Mouse (Mus musculus): Measurements from ENCODE around the gene Selp. TPM values are rescaled to one million over a fixed set of nuclear protein-coding genes. Genes with fewer than 3 reads are reported as not detected.

Gene Selp
- polyA plus RNA-seq, 1 experiment from 2014 or later, result not detected

DNA sequence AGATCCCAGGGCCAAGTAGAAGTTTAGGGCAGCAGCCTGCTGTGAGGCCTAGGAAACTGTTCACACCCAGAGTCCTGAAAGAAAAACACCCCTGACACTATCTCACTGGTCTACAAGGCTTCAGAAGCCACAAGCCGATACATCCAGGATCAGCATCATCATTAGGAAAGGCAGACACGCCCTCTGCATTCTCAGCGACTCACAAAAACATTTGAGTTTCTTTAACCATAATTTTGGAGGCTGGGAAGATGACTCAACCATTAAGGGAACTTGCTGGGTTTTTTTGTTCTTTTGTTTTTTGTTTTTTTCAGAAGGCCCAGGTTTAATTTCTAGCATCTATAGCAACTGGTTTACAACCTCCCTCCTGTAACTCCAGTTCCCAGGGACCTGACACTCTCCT is 8.8 kb downstream of the Selp start:
- H3K4me1 ChIP-seq (ENCODE audit: control insufficient read depth, insufficient read depth, low read length), result no peaks in the 10 kb centered on the region
- no peak overlapping the region for H3K27ac ChIP-seq (ENCODE audit: low read length)
- no peaks in the 10 kb centered on the region for H3K36me3 ChIP-seq (ENCODE audit: control insufficient read depth, insufficient read depth, low read length)
- no peak overlapping the region for H3K4me2 ChIP-seq (replicated peaks; ENCODE audit: low read depth, low read length)
- no peak overlapping the region for H3K4me3 ChIP-seq (ENCODE audit: low read depth, low read length)
- H3K9me3 ChIP-seq (ENCODE audit: control insufficient read depth, low read depth, low read length), result no peaks in the 10 kb centered on the region
- ATAC-seq (ENCODE audit: insufficient number of reproducible peaks, insufficient read depth, low FRiP score, low read depth), result no peak
- H3K9ac ChIP-seq (replicated peaks; ENCODE audit: low read depth, low read length), result no peak overlapping the region
- no peaks in the 10 kb centered on the region for H3K27me3 ChIP-seq (ENCODE audit: control insufficient read depth, insufficient read depth, low read length)
- WGBS, result 58% methylated on average over 3 of the region's 3 CpGs

DNA sequence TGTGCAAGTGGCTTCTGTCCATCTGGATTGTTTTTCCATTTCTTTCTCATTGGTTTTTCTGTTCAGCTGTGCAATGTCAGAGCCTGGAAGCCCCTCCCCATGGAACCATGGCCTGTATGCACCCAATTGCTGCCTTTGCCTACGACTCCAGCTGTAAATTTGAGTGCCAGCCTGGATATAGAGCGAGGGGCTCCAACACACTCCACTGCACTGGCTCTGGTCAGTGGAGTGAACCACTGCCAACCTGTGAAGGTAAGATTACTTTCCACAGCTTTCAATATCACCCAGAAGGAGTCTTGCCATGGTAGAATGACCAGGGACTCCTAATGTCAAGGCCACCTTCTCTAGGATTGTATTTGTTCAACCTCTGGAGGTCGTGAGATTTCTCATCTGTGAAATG is 14.9 kb downstream of the Selp start:
- H3K4me3 ChIP-seq (ENCODE audit: low read depth, low read length), result no peak overlapping the region
- ATAC-seq (ENCODE audit: insufficient number of reproducible peaks, insufficient read depth, low FRiP score, low read depth), result no peak
- H3K9me3 ChIP-seq (ENCODE audit: control insufficient read depth, low read depth, low read length), result no peaks in the 10 kb centered on the region
- H3K4me1 ChIP-seq (ENCODE audit: control insufficient read depth, insufficient read depth, low read length), result no peaks in the 10 kb centered on the region
- H3K4me2 ChIP-seq (replicated peaks; ENCODE audit: low read depth, low read length), result no peak overlapping the region
- H3K36me3 ChIP-seq (ENCODE audit: control insufficient read depth, insufficient read depth, low read length), result no peaks in the 10 kb centered on the region
- 64% methylated on average over 3 of the region's 3 CpGs for WGBS
- no peaks in the 10 kb centered on the region for H3K27me3 ChIP-seq (ENCODE audit: control insufficient read depth, insufficient read depth, low read length)
- H3K27ac ChIP-seq (ENCODE audit: low read length), result no peak overlapping the region
- H3K9ac ChIP-seq (replicated peaks; ENCODE audit: low read depth, low read length), result no peak overlapping the region

DNA sequence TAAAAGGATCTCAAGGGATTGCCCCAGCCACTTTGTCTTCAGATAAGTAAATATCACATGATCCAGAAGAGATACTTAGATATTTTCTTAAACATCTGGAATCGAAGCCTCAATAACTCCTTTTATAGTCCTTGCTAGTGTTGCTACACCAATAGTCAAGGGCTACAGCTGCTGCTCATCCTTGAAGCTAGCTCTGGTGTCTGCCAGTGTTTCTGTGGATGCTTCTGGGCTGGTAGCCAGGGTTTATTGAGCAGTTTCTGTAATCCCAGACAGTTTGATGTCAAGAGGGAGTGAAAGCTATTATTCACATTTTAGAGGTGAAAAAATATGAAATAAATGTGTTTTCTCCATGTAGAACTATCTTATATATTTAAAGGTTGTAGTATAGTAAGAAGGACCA is 17.5 kb downstream of the Selp start:
- no peak overlapping the region for H3K4me3 ChIP-seq (ENCODE audit: low read depth, low read length)
- H3K9ac ChIP-seq (replicated peaks; ENCODE audit: low read depth, low read length), result no peak overlapping the region
- H3K4me2 ChIP-seq (replicated peaks; ENCODE audit: low read depth, low read length), result no peak overlapping the region
- H3K9me3 ChIP-seq (ENCODE audit: control insufficient read depth, low read depth, low read length), result no peaks in the 10 kb centered on the region
- no peaks in the 10 kb centered on the region for H3K27me3 ChIP-seq (ENCODE audit: control insufficient read depth, insufficient read depth, low read length)
- WGBS, result 70% methylated on average over 1 of the region's 1 CpGs
- no peaks in the 10 kb centered on the region for H3K36me3 ChIP-seq (ENCODE audit: control insufficient read depth, insufficient read depth, low read length)
- H3K4me1 ChIP-seq (ENCODE audit: control insufficient read depth, insufficient read depth, low read length), result no peaks in the 10 kb centered on the region
- no peak overlapping the region for H3K27ac ChIP-seq (ENCODE audit: low read length)
- ATAC-seq (ENCODE audit: insufficient number of reproducible peaks, insufficient read depth, low FRiP score, low read depth), result no peak

DNA sequence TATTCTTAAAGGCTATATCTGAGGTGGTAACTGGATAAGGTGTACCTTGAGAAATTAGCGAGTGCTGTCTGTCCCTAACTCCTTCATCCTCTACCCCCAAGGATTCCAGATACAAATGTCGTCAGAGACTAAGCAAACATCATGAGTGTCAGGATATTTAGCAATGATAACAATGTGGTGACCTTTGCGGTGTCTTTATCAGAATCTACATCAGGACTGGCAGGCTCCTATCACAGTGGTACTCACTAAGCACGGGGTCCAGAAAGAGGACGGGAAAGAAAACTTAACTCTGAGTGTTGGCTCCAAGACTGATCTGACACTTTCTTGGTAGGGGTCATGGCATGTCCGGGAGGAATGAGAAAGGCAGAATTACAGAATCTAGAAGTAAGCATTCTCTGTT is 19.0 kb downstream of the Selp start:
- no peak for ATAC-seq (ENCODE audit: insufficient number of reproducible peaks, insufficient read depth, low FRiP score, low read depth)
- H3K9me3 ChIP-seq (ENCODE audit: control insufficient read depth, low read depth, low read length), result no peaks in the 10 kb centered on the region
- 60% methylated on average over 6 of the region's 6 CpGs for WGBS
- no peaks in the 10 kb centered on the region for H3K27me3 ChIP-seq (ENCODE audit: control insufficient read depth, insufficient read depth, low read length)
- H3K36me3 ChIP-seq (ENCODE audit: control insufficient read depth, insufficient read depth, low read length), result no peaks in the 10 kb centered on the region
- no peak overlapping the region for H3K4me2 ChIP-seq (replicated peaks; ENCODE audit: low read depth, low read length)
- no peak overlapping the region for H3K4me3 ChIP-seq (ENCODE audit: low read depth, low read length)
- H3K9ac ChIP-seq (replicated peaks; ENCODE audit: low read depth, low read length), result no peak overlapping the region
- H3K27ac ChIP-seq (ENCODE audit: low read length), result no peak overlapping the region
- H3K4me1 ChIP-seq (ENCODE audit: control insufficient read depth, insufficient read depth, low read length), result no peaks in the 10 kb centered on the region

DNA sequence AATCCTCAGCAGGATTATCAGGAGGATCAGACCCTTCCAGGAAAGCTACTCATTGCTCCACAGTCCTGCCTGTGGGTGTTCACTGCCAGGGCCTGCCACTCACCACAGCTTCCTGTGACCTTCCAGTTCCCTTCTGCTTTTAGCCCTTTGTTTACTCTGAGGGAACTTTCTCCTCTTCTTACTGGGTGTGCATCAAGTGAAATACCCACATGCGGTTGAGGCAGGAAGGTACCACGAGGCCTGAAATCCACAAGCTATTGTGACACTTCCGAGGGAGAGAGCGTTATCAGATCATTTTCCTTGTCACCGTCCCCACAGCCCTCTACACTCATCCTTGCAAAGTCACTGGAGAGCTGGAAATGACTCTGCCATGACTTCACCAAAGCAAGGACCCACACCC is 20.3 kb downstream of the Selp start:
- H3K27ac ChIP-seq (ENCODE audit: low read length), result no peak overlapping the region
- no peaks in the 10 kb centered on the region for H3K36me3 ChIP-seq (ENCODE audit: control insufficient read depth, insufficient read depth, low read length)
- H3K4me3 ChIP-seq (ENCODE audit: low read depth, low read length), result no peak overlapping the region
- no peak overlapping the region for H3K4me2 ChIP-seq (replicated peaks; ENCODE audit: low read depth, low read length)
- whole genome bisulfite sequencing, result 53% methylated on average over 5 of the region's 5 CpGs
- no peak for ATAC-seq (ENCODE audit: insufficient number of reproducible peaks, insufficient read depth, low FRiP score, low read depth)
- no peaks in the 10 kb centered on the region for H3K27me3 ChIP-seq (ENCODE audit: control insufficient read depth, insufficient read depth, low read length)
- no peaks in the 10 kb centered on the region for H3K9me3 ChIP-seq (ENCODE audit: control insufficient read depth, low read depth, low read length)
- no peak overlapping the region for H3K9ac ChIP-seq (replicated peaks; ENCODE audit: low read depth, low read length)
- no peaks in the 10 kb centered on the region for H3K4me1 ChIP-seq (ENCODE audit: control insufficient read depth, insufficient read depth, low read length)

DNA sequence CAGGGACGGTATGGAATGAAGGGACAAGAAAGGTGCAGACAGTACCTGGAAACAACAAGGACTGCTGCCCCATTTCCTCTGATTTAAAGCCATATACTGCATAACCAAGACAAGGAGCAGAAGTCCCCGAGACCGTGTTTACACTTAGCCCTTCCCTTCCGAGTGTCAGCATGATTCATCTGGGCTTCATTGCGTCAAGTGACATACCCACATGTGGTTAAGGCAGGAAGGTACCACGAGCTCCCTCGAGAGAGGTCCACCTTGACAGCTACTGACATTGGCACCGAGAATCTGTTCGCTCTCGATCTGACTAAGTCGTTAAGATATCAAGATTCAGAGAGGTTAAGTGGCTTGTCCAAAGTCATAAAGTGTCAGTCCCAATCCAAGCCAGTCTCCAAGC is 20.9 kb downstream of the Selp start:
- Histone ChIP-seq H3K4me2 (replicated peaks; ENCODE audit: low read depth, low read length) (no peak overlapping the region), H3K9ac (replicated peaks; ENCODE audit: low read depth, low read length) (no peak overlapping the region), H3K4me3 (ENCODE audit: low read depth, low read length) (no peak overlapping the region), H3K36me3 (ENCODE audit: control insufficient read depth, insufficient read depth, low read length) (no peaks in the 10 kb centered on the region), H3K27me3 (ENCODE audit: control insufficient read depth, insufficient read depth, low read length) (no peaks in the 10 kb centered on the region), H3K9me3 (ENCODE audit: control insufficient read depth, low read depth, low read length) (no peaks in the 10 kb centered on the region), H3K4me1 (ENCODE audit: control insufficient read depth, insufficient read depth, low read length) (no peaks in the 10 kb centered on the region), H3K27ac (ENCODE audit: low read length) (no peak overlapping the region)
- ATAC-seq (ENCODE audit: insufficient number of reproducible peaks, insufficient read depth, low FRiP score, low read depth), result no peak
- WGBS, result 44% methylated on average over 11 of the region's 11 CpGs

DNA sequence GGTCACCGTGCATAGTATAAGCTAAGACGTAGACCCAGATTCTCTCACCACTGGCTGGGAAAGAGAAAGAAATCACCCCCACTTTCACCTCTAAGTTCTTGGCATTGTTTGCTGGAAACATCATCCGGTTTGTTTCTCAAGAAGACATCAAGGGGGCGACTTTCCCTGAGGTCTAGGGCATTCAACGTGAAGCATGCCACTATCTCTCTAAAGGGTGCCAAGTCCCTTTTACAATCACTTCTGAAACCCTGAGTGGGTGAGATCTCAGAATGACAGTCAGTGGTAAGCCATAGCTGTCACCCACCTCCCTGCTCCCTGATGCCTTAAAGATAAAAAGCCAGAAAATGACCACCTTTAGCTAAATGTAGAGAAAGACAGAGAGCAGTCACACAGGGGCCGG is 21.6 kb downstream of the Selp start:
- no peak overlapping the region for H3K4me3 ChIP-seq (ENCODE audit: low read depth, low read length)
- 59% methylated on average over 6 of the region's 6 CpGs for WGBS
- no peaks in the 10 kb centered on the region for H3K4me1 ChIP-seq (ENCODE audit: control insufficient read depth, insufficient read depth, low read length)
- H3K27me3 ChIP-seq (ENCODE audit: control insufficient read depth, insufficient read depth, low read length), result no peaks in the 10 kb centered on the region
- H3K36me3 ChIP-seq (ENCODE audit: control insufficient read depth, insufficient read depth, low read length), result no peaks in the 10 kb centered on the region
- no peak overlapping the region for H3K4me2 ChIP-seq (replicated peaks; ENCODE audit: low read depth, low read length)
- no peak overlapping the region for H3K9ac ChIP-seq (replicated peaks; ENCODE audit: low read depth, low read length)
- H3K9me3 ChIP-seq (ENCODE audit: control insufficient read depth, low read depth, low read length), result no peaks in the 10 kb centered on the region
- H3K27ac ChIP-seq (ENCODE audit: low read length), result no peak overlapping the region
- ATAC-seq (ENCODE audit: insufficient number of reproducible peaks, insufficient read depth, low FRiP score, low read depth), result no peak

DNA sequence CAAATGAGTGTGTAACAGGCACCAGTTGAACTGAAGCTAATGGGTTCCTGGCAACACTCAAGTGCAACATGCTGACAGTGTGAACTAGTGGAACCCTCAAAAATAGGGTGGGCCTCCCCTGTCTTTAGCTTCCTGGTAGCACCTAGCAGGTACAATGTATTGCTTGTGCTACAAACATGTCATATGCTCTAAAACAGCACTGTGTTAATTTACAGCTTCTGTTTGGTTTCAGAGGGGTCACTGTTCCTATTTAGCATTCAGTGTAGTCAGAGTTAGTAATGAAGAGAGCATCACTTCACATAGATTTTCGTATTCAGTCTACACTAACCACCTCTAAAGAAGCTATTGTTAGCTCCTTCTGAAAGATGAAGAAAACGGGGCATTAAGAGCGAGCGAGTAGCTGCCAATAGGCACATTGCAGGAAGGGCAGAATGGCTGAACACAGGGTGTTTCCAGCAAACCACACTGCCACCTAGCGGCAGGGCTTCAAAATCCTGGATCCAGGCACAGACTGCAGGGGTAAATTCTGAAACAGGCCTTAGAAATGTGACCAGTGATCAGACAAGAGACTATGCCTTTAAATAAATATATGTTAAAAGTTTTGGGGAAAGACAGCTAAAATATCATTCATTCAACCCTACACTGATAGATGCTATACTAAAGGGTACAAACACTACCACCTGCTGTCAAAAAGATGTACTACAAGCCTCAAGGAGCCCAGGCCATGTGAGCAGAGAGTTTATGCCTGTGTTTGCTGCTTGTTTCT is 23.5 kb downstream of the Selp start:
- Histone ChIP-seq H3K27me3 (ENCODE audit: control insufficient read depth, insufficient read depth, low read length) (no peaks in the 10 kb centered on the region), H3K4me2 (replicated peaks; ENCODE audit: low read depth, low read length) (no peak overlapping the region; the same call in 1 of the 2 replicates), H3K9me3 (ENCODE audit: control insufficient read depth, low read depth, low read length) (no peaks in the 10 kb centered on the region), H3K9ac (replicated peaks; ENCODE audit: low read depth, low read length) (no peak overlapping the region), H3K27ac (ENCODE audit: low read length) (no peak overlapping the region), H3K4me1 (ENCODE audit: control insufficient read depth, insufficient read depth, low read length) (no peaks in the 10 kb centered on the region), H3K36me3 (ENCODE audit: control insufficient read depth, insufficient read depth, low read length) (no peaks in the 10 kb centered on the region), H3K4me3 (ENCODE audit: low read depth, low read length) (no peak overlapping the region)
- peak; percentile 56; the same call in 1 of the 2 replicates for ATAC-seq (ENCODE audit: insufficient number of reproducible peaks, insufficient read depth, low FRiP score, low read depth)
- 6% methylated on average over 5 of the region's 5 CpGs for WGBS

DNA sequence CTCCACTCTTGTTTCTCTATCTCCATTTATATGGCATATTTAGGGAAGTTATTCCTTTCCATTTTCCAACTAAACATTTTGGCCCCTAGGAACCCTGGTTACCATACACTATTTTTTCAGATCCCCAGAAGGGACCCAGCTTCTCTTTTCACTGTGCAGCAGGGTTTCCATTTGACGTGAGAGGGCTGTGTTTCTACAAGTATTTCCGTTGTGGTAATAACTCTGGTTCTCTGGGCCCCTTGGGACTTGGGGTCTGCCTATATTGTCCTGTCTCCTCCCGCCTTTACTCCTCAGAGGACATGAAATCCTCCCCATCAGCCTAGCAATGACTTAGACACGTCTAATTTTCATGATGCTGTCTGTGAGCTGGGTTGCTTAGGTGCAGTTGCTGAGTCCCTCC is 24.4 kb downstream of the Selp start:
- H3K4me3 ChIP-seq (ENCODE audit: low read depth, low read length), result no peak overlapping the region
- 69% methylated on average over 4 of the region's 4 CpGs for WGBS
- no peak for ATAC-seq (ENCODE audit: insufficient number of reproducible peaks, insufficient read depth, low FRiP score, low read depth)

More for the DNA sequence above, 24.4 kb downstream of the Selp start:
- no peaks in the 10 kb centered on the region for H3K9me3 ChIP-seq (ENCODE audit: control insufficient read depth, low read depth, low read length)
- H3K27me3 ChIP-seq (ENCODE audit: control insufficient read depth, insufficient read depth, low read length), result no peaks in the 10 kb centered on the region
- H3K9ac ChIP-seq (replicated peaks; ENCODE audit: low read depth, low read length), result no peak overlapping the region
- H3K27ac ChIP-seq (ENCODE audit: low read length), result no peak overlapping the region
- H3K4me2 ChIP-seq (replicated peaks; ENCODE audit: low read depth, low read length), result no peak overlapping the region
- H3K4me1 ChIP-seq (ENCODE audit: control insufficient read depth, insufficient read depth, low read length), result no peaks in the 10 kb centered on the region
- H3K36me3 ChIP-seq (ENCODE audit: control insufficient read depth, insufficient read depth, low read length), result no peaks in the 10 kb centered on the region

All from stomach, embryonic 14.5 days (tissue).